Mouse (Mus musculus): ENCODE results near the gene Vps52. TPM values are rescaled to one million over a fixed set of nuclear protein-coding genes. Genes with fewer than 3 reads are reported as not detected.

The Vps52 gene
- polyA plus RNA-seq, 1 experiment = 58.0 TPM

DNA sequence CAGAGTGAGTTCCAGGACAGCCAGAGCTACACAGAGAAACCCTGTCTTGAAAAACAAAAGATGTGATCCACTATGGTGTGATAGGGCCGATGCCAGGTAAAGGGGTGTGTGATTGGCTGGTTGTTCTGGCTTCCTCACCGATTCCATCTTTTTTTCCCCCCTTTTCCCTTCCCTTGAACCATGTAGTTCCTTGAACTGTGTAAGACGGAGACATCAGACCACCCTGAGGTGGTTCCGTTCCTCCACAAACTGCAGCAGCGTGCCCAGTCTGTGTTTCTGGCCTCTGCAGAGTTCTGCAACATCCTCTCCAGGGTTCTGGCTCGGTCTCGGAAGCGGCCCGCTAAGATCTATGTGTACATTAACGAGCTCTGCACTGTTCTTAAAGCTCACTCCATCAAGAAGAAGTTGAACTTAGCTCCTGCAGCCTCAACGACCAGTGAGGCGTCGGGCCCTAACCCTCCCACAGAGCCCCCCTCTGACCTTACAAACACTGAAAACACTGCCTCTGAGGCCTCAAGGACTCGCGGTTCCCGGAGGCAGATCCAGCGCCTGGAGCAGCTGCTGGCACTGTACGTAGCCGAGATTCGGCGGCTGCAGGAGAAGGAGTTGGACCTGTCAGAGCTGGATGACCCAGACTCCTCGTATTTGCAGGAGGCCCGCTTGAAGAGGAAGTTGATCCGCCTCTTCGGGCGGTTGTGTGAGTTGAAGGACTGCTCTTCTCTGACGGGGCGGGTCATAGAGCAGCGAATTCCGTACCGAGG lies 44.4 kb upstream of the Vps52 start:
- H3K4me1 ChIP-seq (ENCODE audit: control insufficient read depth, insufficient read depth, insufficient read length) = peaks cover 2% of the 10 kb centered on the region; the same call in 1 of the 2 replicates
- TF ChIP-seq POLR2A (IDR thresholded peaks at IDR 0.05; ENCODE audit: low read depth, low read length) (no peak), CTCF (IDR thresholded peaks at IDR 0.05; ENCODE audit: extremely low read depth, insufficient read depth, insufficient read length, insufficient replicate concordance) (no peak)
- no peaks in the 10 kb centered on the region for H3K27me3 ChIP-seq (ENCODE audit: control insufficient read depth, insufficient read depth, low read length)

DNA sequence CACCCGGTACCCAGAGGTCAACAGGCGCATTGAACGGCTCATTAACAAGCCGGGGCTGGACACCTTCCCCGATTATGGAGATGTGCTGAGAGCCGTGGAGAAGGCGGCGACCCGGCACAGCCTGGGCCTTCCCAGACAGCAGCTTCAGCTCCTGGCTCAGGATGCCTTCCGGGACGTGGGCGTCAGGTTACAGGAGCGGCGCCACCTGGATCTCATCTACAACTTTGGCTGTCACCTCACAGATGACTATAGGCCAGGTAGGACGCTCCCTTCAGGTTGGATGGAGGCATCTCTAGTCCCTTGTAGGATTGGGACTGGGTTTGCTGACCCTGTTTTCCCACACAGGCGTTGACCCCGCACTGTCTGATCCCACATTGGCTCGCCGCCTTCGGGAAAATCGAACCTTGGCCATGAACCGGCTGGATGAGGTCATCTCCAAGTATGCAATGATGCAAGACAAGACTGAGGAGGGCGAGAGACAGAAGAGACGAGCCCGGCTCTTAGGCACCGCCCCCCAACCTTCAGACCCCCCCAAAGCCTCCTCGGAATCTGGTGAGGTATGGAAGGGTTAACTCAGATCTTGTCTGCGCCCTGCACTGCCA lies 43.7 kb upstream of the Vps52 start:
- H3K27ac ChIP-seq (ENCODE audit: insufficient read depth, low read length) = no peak overlapping the region
- H3K27me3 ChIP-seq (ENCODE audit: control insufficient read depth, insufficient read depth, low read length) = no peaks in the 10 kb centered on the region
- no peak for TF ChIP-seq POLR2A (IDR thresholded peaks at IDR 0.05; ENCODE audit: low read depth, low read length)
- DNase-seq (ENCODE audit: low read depth in 1 of 2, low spot score in 2 of 2) = no peak
- H3K4me3 ChIP-seq (ENCODE audit: extremely low read depth, insufficient read depth, insufficient read length) = no peak overlapping the region
- peaks cover 28% of the 10 kb centered on the region for H3K36me3 ChIP-seq (ENCODE audit: control insufficient read depth, insufficient read depth, low read length)
- peaks cover 5% of the 10 kb centered on the region; the same call in 1 of the 2 replicates for H3K4me1 ChIP-seq (ENCODE audit: control insufficient read depth, insufficient read depth, insufficient read length)
- 93% methylated on average over 28 of the region's 28 CpGs for WGBS

More for the DNA sequence above, 44.4 kb upstream of the Vps52 start:
- peaks cover 28% of the 10 kb centered on the region for H3K36me3 ChIP-seq (ENCODE audit: control insufficient read depth, insufficient read depth, low read length)
- H3K4me3 ChIP-seq (ENCODE audit: extremely low read depth, insufficient read depth, insufficient read length) = no peak overlapping the region
- DNase-seq (ENCODE audit: low read depth in 1 of 2, low spot score in 2 of 2) = no peak
- no peak overlapping the region for H3K27ac ChIP-seq (ENCODE audit: insufficient read depth, low read length)
- WGBS = 95% methylated on average over 31 of the region's 31 CpGs

DNA sequence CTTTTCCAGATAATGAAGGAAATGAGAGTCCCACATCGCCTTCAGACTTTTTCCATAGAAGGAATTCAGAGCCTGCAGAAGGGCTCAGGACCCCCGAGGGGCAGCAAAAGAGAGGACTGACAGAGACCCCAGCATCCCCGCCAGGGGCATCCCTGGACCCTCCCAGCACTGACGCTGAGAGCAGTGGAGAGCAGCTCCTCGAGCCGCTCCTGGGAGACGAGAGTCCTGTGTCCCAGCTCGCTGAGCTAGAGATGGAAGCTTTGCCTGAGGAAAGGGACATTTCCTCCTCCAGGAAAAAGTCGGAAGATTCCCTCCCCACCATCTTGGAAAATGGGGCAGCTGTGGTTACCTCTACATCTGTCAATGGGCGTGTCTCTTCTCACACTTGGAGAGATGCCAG lies 42.3 kb upstream of the Vps52 start:
- 93% methylated on average over 10 of the region's 10 CpGs for WGBS
- DNase-seq (ENCODE audit: low read depth in 1 of 2, low spot score in 2 of 2) = no peak
- peaks cover 32% of the 10 kb centered on the region for H3K36me3 ChIP-seq (ENCODE audit: control insufficient read depth, insufficient read depth, low read length)

DNA sequence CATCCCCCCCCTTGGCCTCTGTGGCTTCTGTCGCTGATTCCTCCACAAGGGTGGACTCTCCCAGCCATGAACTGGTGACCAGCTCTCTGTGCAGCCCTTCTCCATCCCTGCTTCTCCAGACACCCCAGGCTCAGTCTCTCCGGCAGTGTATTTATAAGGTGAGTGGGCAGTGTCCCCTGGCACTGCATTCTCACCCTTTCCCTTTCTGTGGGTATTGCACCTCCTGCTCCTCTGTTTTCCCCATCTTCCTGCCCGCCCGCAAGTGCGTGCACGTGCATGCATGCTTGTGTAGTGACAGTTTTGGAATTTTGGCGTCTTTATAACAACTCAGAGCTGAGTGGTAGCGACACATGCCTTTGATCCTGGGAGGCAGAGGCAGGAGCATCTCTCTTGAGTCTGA lies 41.7 kb upstream of the Vps52 start:
- H3K36me3 ChIP-seq (ENCODE audit: control insufficient read depth, insufficient read depth, low read length) = peaks cover 32% of the 10 kb centered on the region

More for the DNA sequence above, 42.3 kb upstream of the Vps52 start:
- Histone ChIP-seq H3K4me3 (ENCODE audit: extremely low read depth, insufficient read depth, insufficient read length) (no peak overlapping the region), H3K27ac (ENCODE audit: insufficient read depth, low read length) (no peak overlapping the region), H3K27me3 (ENCODE audit: control insufficient read depth, insufficient read depth, low read length) (no peaks in the 10 kb centered on the region), H3K4me1 (ENCODE audit: control insufficient read depth, insufficient read depth, insufficient read length) (peaks cover 8% of the 10 kb centered on the region; the same call in 1 of the 2 replicates)
- TF ChIP-seq POLR2A (IDR thresholded peaks at IDR 0.05; ENCODE audit: low read depth, low read length) (no peak), CTCF (IDR thresholded peaks at IDR 0.05; ENCODE audit: extremely low read depth, insufficient read depth, insufficient read length, insufficient replicate concordance) (no peak)

DNA sequence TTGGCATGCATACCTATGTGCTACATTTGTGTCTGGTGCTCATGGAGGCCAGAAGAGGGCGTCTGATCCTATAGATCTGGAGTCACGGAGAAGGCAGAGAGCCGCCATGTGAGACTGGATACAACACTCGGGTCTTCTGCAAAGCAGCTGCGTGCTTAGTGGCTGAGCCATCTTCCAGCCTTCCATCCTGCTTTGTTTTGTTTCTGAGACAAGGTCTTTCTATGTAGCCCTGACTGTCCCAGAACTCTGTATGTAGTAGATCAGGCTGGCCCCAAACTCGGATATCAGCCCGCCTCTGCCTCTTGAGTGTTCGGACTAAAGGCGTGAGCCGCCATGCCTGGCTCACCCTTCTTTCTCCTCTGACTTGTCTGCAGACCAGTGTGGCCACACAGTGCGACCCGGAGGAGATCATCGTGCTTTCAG lies 40.6 kb upstream of the Vps52 start:
- H3K36me3 ChIP-seq (ENCODE audit: control insufficient read depth, insufficient read depth, low read length) = peaks cover 32% of the 10 kb centered on the region
- no peak overlapping the region for H3K4me3 ChIP-seq (ENCODE audit: extremely low read depth, insufficient read depth, insufficient read length)
- 85% methylated on average over 13 of the region's 13 CpGs for WGBS
- H3K27me3 ChIP-seq (ENCODE audit: control insufficient read depth, insufficient read depth, low read length) = no peaks in the 10 kb centered on the region
- no peak for DNase-seq (ENCODE audit: low read depth in 1 of 2, low spot score in 2 of 2)
- peaks cover 15% of the 10 kb centered on the region; the same call in 1 of the 2 replicates for H3K4me1 ChIP-seq (ENCODE audit: control insufficient read depth, insufficient read depth, insufficient read length)
- no peak for TF ChIP-seq POLR2A (IDR thresholded peaks at IDR 0.05; ENCODE audit: low read depth, low read length)
- no peak for TF ChIP-seq CTCF (IDR thresholded peaks at IDR 0.05; ENCODE audit: extremely low read depth, insufficient read depth, insufficient read length, insufficient replicate concordance)
- H3K27ac ChIP-seq (ENCODE audit: insufficient read depth, low read length) = no peak overlapping the region

More for the DNA sequence above, 41.7 kb upstream of the Vps52 start:
- Histone ChIP-seq H3K27ac (ENCODE audit: insufficient read depth, low read length) (peak overlapping the region; percentile 10), H3K4me3 (ENCODE audit: extremely low read depth, insufficient read depth, insufficient read length) (no peak overlapping the region), H3K4me1 (ENCODE audit: control insufficient read depth, insufficient read depth, insufficient read length) (peaks cover 14% of the 10 kb centered on the region; the same call in 1 of the 2 replicates), H3K27me3 (ENCODE audit: control insufficient read depth, insufficient read depth, low read length) (no peaks in the 10 kb centered on the region)
- TF ChIP-seq CTCF (IDR thresholded peaks at IDR 0.05; ENCODE audit: extremely low read depth, insufficient read depth, insufficient read length, insufficient replicate concordance) (no peak), POLR2A (IDR thresholded peaks at IDR 0.05; ENCODE audit: low read depth, low read length) (no peak)
- no peak for DNase-seq (ENCODE audit: low read depth in 1 of 2, low spot score in 2 of 2)
- WGBS = 94% methylated on average over 8 of the region's 8 CpGs

DNA sequence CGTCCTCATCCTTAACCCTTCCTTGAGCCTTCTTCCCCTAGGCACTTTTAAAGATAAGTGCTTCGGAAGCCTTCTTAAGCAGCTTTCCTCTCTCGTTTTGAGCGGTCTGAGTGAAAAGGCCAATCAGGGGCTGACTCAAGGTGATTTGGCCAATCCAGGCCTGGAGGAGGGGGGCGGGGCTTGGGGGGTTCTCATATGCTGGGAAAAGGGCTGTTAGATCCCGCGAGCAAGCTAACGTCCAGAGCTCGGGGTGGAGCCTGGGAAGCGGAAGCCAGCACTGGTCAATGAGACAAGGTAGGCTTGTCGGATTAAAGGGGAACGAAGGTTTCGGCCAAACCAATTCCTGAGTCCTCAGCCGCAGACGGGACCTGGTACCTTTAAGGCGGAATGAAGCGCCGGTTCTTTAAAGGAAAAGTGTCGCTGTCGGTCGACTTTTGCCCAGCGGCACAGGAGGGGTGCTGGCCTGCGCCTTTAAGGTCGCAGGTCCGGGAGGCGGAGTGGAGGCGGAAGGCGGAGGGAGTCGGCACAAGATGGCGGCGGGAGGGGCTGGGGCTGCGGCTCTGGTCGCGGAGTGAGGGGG lies 39.9 kb upstream of the Vps52 start, which contains the start of the genes Tapbp and Zbtb22:
Gene Tapbp (plus strand): TSS at position 229 of the 580 bp plus-strand sequence.
Gene Zbtb22 (plus strand): TSS at position 234 of the 580 bp plus-strand sequence.
- Histone ChIP-seq H3K27ac (ENCODE audit: insufficient read depth, low read length) (peak within 1 kb of the TSS; percentile 64), H3K4me1 (ENCODE audit: control insufficient read depth, insufficient read depth, insufficient read length) (peaks cover 15% of the 10 kb centered on the region; the same call in 1 of the 2 replicates), H3K27me3 (ENCODE audit: control insufficient read depth, insufficient read depth, low read length) (no peaks in the 10 kb centered on the region), H3K36me3 (ENCODE audit: control insufficient read depth, insufficient read depth, low read length) (peaks cover 32% of the 10 kb centered on the region), H3K4me3 (ENCODE audit: extremely low read depth, insufficient read depth, insufficient read length) (peak within 1 kb of the TSS; percentile 63)
- no peak for TF ChIP-seq CTCF (IDR thresholded peaks at IDR 0.05; ENCODE audit: extremely low read depth, insufficient read depth, insufficient read length, insufficient replicate concordance)
- TF ChIP-seq POLR2A (IDR thresholded peaks at IDR 0.05; ENCODE audit: low read depth, low read length) = 0 out of 2 replicates have a peak, but pooled peaks have one; percentile 1
- peak; percentile 94 for DNase-seq (ENCODE audit: low read depth in 1 of 2, low spot score in 2 of 2)
- under 1% methylated on average over 29 of the region's 34 CpGs for WGBS

Data from spleen, adult 2 months (tissue).